13 mouse cellular contexts compared by ENCODE assay signal in genomic region chr1:89938884-89939595, GRCm38 (mm10). TPM values are rescaled to one million over a fixed set of nuclear protein-coding genes. Genes with fewer than 3 reads are reported as not detected.
DNase-seq lines count a peak whose midpoint lies in the region; ATAC-seq and TF ChIP-seq lines count a peak whose summit lies in the region.
"Had no signal": no experiment of that assay in that cellular context is flagged by ENCODE, and none has a peak within 500 bp of the region (broad histone marks: within the 10 kb centered on the region; RNA-seq: fewer than 3 reads in every experiment).

No protein-coding gene starts in this region.

- TF ChIP-seq CTCF in kidney, adult 2 months (conservative IDR thresholded peaks at IDR 0.05; ENCODE audit: insufficient read depth, insufficient read length, low read depth, low read length) = peak; percentile 44
- TF ChIP-seq CTCF in thymus, adult 2 months (IDR thresholded peaks at IDR 0.05; ENCODE audit: borderline replicate concordance, control insufficient read depth, extremely low read depth, insufficient read depth, low read length, poor library complexity) = no peak

- DNase-seq in kidney, adult 2 months = no peak
- peak; percentile 11 for DNase-seq in thymus, postnatal 0 days (ENCODE audit: low spot score)
- no peak for DNase-seq in thymus, adult 2 months
- DNase-seq in forelimb bud, embryonic 11.5 days (ENCODE audit: low read depth, low spot score) = peak; percentile 21
- no peak for DNase-seq in neural tube, embryonic 10.5 days (ENCODE audit: extremely low spot score, low spot score)
- no peak for DNase-seq in T-cell, adult 2 months (ENCODE audit: low spot score)
- DNase-seq: lung, postnatal 36 days; right cerebral cortex, adult 18-20 months had no signal

- H3K9ac ChIP-seq in kidney, embryonic 16.5 days (replicated peaks; ENCODE audit: low read length) = no peak overlapping the region
- H3K9ac ChIP-seq: embryonic facial prominence, embryonic 13.5 days; hindbrain, embryonic 14.5 days had no signal

- H3K4me3 ChIP-seq in kidney, adult 2 months (ENCODE audit: insufficient read depth, low read depth, low read length) = no peak overlapping the region
- H3K4me3 ChIP-seq in kidney, embryonic 16.5 days (ENCODE audit: low read length) = no peak overlapping the region
- no peak overlapping the region for H3K4me3 ChIP-seq in thymus, adult 2 months (ENCODE audit: control insufficient read depth, insufficient read depth, low read length)

- ATAC-seq in kidney, embryonic 16.5 days (ENCODE audit: low FRiP score, low TSS enrichment) = no peak
- ATAC-seq: forebrain, embryonic 16.5 days had no signal

- 0 out of 2 replicates have a peak, but pooled peaks cover 3% of the 10 kb centered on the region for H3K9me3 ChIP-seq in kidney, embryonic 16.5 days (ENCODE audit: low read length)
- H3K9me3 ChIP-seq: embryonic facial prominence, embryonic 13.5 days had no signal

- peaks cover 13% of the 10 kb centered on the region for H3K27me3 ChIP-seq in kidney, adult 2 months (replicated peaks; ENCODE audit: control insufficient read depth, insufficient read depth, low read length)
- H3K27me3 ChIP-seq in kidney, embryonic 16.5 days (ENCODE audit: insufficient read depth, low read length) = peaks cover 95% of the 10 kb centered on the region
- H3K27me3 ChIP-seq in thymus, adult 2 months (ENCODE audit: control insufficient read depth, insufficient read depth, low read length) = peaks cover 12% of the 10 kb centered on the region

- H3K36me3 ChIP-seq in kidney, adult 2 months (ENCODE audit: control insufficient read depth, insufficient read depth, low read length) = no peaks in the 10 kb centered on the region
- H3K36me3 ChIP-seq in kidney, embryonic 16.5 days (ENCODE audit: insufficient read depth, low read length) = no peaks in the 10 kb centered on the region
- H3K36me3 ChIP-seq in thymus, adult 2 months (ENCODE audit: control insufficient read depth, insufficient read depth, low read length) = no peaks in the 10 kb centered on the region
- H3K36me3 ChIP-seq: embryonic facial prominence, embryonic 13.5 days had no signal

- no peak overlapping the region for H3K27ac ChIP-seq in kidney, adult 2 months (ENCODE audit: insufficient read depth, low read depth, low read length)
- no peak overlapping the region for H3K27ac ChIP-seq in kidney, embryonic 16.5 days (ENCODE audit: low read length)
- no peak overlapping the region for H3K27ac ChIP-seq in thymus, adult 2 months (ENCODE audit: control insufficient read depth, insufficient read depth, low read length)
- H3K27ac ChIP-seq: embryonic facial prominence, embryonic 13.5 days; hindbrain, embryonic 14.5 days had no signal

- 51% methylated on average over 16 of the region's 16 CpGs for WGBS in kidney, adult 2 months
- 43% methylated on average over 16 of the region's 16 CpGs for WGBS in kidney, embryonic 16.5 days
- WGBS in thymus, adult 2 months = 43% methylated on average over 16 of the region's 16 CpGs

- H3K4me2 ChIP-seq in kidney, embryonic 16.5 days (replicated peaks; ENCODE audit: low read depth, low read length) = no peak overlapping the region
- H3K4me2 ChIP-seq: embryonic facial prominence, embryonic 13.5 days; hindbrain, embryonic 14.5 days had no signal

- no peaks in the 10 kb centered on the region for H3K4me1 ChIP-seq in kidney, adult 2 months (ENCODE audit: control insufficient read depth, insufficient read depth, low read length)
- peaks cover 10% of the 10 kb centered on the region; the same call in 1 of the 2 replicates for H3K4me1 ChIP-seq in kidney, embryonic 16.5 days (ENCODE audit: insufficient read depth, low read length)
- H3K4me1 ChIP-seq in thymus, adult 2 months (replicated peaks; ENCODE audit: control insufficient read depth, insufficient read depth, low read length) = no peaks in the 10 kb centered on the region

- no peak for TF ChIP-seq POLR2A in kidney, adult 2 months (IDR thresholded peaks at IDR 0.05; ENCODE audit: low read depth, low read length)
- no peak for TF ChIP-seq POLR2A in thymus, adult 2 months (IDR thresholded peaks at IDR 0.05; ENCODE audit: control insufficient read depth, extremely low read depth, insufficient read depth, low read length, poor library complexity)

RNA-seq across cellular contexts. Expression of gene Gbx2, which starts 8.1 kb away (rescaled TPM):
- polyA plus RNA-seq in kidney, adult 2 months (2012; rRNA removed) = not detected in 2 replicates
- polyA plus RNA-seq in kidney, embryonic 16.5 days (2015; fragmentation: Nextera tagmentation; extraction: Ambion mirVana) = 0.22 and 0.23 TPM in 2 replicates
- 0.09 and 0.17 TPM in 2 replicates for polyA plus RNA-seq in thymus, postnatal 0 days (2015; fragmentation: Nextera tagmentation; extraction: Ambion mirVana)
- polyA plus RNA-seq in thymus, adult 2 months (2012; rRNA removed) = 0.13 and 0.18 TPM in 2 replicates
- polyA plus RNA-seq: urinary bladder, adult 2 months had no signal

Comparison
In these comparisons a context has a peak if more than half of its experiments do, and no peak if none do; other contexts are left out.
1. DNase-seq: peak in thymus, postnatal 0 days (single experiment) and forelimb bud, embryonic 11.5 days (single experiment); none in kidney, adult 2 months (single experiment), thymus, adult 2 months (single experiment), neural tube, embryonic 10.5 days (single experiment) and T-cell, adult 2 months (single experiment).